Mouse (Mus musculus) lung, embryonic 15.5 days (tissue): ENCODE measurements around the gene Tube1. TPM values are rescaled to one million over a fixed set of nuclear protein-coding genes. Genes with fewer than 3 reads are reported as not detected.
"Not testable (repeated sequence)": the region's sequence is repeated elsewhere in the genome, so short reads cannot be mapped to it uniquely, and the experiment has no call there.

Experiments used
- ATAC-seq: fragments of 200-750 bp; cut with Nextera tagmentation; 2 replicates; pipeline ENCODE4 v1.8.0; 2017; ENCODE audit warnings: moderate number of reproducible peaks, borderline replicate concordance; ENCODE audit not compliant: low FRiP score, low TSS enrichment; ENCODE audit errors: extremely low read depth
- H3K27ac ChIP-seq: fragments of 300-500 bp; sonication (generic); 2 replicates; pipeline ENCODE4 v1.5.1; 2015; ENCODE audit warnings: moderate library complexity, mild to moderate bottlenecking, inconsistent platforms
- H3K27me3 ChIP-seq: fragments of 300-500 bp; sonication (generic); 2 replicates; pipeline ENCODE4 v1.6.1; 2015; ENCODE audit warnings: inconsistent platforms
- H3K36me3 ChIP-seq: fragments of 300-500 bp; sonication (generic); 2 replicates; pipeline ENCODE4 v1.6.1; 2015; ENCODE audit warnings: inconsistent platforms
- H3K4me1 ChIP-seq: fragments of 300-500 bp; sonication (generic); 2 replicates; pipeline ENCODE4 v1.6.1; 2015; ENCODE audit warnings: inconsistent platforms
- H3K4me2 ChIP-seq: fragments of 300-500 bp; sonication (generic); 2 replicates; pipeline ENCODE4 v1.6.1; 2015; ENCODE audit warnings: inconsistent platforms, mild to moderate bottlenecking, moderate library complexity
- H3K4me3 ChIP-seq: fragments of 300-500 bp; sonication (generic); 2 replicates; pipeline ENCODE4 v1.5.1; 2015; ENCODE audit warnings: mild to moderate bottlenecking, inconsistent platforms
- H3K9ac ChIP-seq: fragments of 300-500 bp; sonication (generic); 2 replicates; pipeline ENCODE4 v1.6.1; 2015; ENCODE audit warnings: inconsistent platforms
- H3K9me3 ChIP-seq: fragments of 300-500 bp; sonication (generic); 2 replicates; pipeline ENCODE4 v1.6.1; 2016; ENCODE audit warnings: inconsistent platforms
- WGBS: fragments of 180-500 bp; shearing (Covaris S2); methylation state at CpG from one replicate; pipeline ENCODE4 v1.1.7; 2015; 5-methylcytosine and 5-hydroxymethylcytosine counted together
- polyA plus RNA-seq: library from polyadenylated mRNA; unstranded; fragments of >200 nt; fragmentation: Nextera tagmentation; extraction: Ambion mirVana; gene quantifications from 2 replicates; pipeline ENCODE4 v1.2.1, GENCODE M21; 2015

The Tube1 gene
- polyA plus RNA-seq, 1 experiment from 2014 or later, result 18.8 TPM

DNA sequence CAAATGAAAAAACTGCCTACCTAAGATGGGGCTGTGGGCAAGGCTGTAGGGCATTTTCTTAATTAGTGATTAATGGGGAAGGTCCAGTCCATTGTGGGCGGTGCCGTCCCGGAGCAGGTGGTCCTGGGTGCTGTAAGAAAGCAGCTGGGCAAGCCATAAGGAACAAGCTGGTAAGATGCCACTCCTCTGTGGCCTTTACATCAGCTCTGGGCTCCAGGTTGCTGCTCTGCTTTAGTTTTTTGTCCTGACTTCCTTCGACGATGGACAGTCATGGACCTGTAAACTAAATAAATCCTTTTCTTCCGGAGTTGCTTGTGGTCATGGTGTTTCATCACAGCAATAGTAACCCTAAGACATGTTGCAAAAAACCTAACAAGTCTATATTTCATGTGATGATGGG is 36.9 kb downstream of the Tube1 start:
- no peaks in the 10 kb centered on the region for H3K27me3 ChIP-seq
- no peaks in the 10 kb centered on the region for H3K36me3 ChIP-seq
- H3K4me2 ChIP-seq, result peak overlapping the region; percentile 93
- 6% methylated on average over 6 of the region's 6 CpGs for WGBS
- H3K4me3 ChIP-seq, result no peak overlapping the region; the same call in 1 of the 2 replicates
- no peak overlapping the region for H3K9ac ChIP-seq
- no peaks in the 10 kb centered on the region for H3K9me3 ChIP-seq
- H3K4me1 ChIP-seq, result peaks cover 48% of the 10 kb centered on the region
- no peak overlapping the region for H3K27ac ChIP-seq
- no peak for ATAC-seq

DNA sequence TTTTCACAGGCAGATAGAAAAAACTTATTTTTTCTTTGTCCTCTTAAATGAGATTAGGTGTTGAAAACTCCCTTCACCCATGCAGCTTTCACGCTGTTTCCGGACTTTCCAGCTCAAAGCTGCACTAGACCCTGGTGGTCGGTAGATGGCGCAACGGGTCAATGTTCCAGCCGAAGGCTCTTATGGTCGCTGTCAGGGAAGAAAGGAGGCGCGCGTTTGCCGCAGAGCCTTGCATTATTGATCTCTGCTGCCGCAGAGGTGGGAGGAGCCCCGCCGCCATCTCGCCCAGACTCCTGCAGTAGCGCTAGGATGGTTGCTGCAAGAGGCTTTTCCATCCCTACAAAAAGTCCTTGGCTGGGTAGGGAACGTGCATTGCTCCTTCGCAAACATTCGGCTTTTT is 37.4 kb downstream of the Tube1 start:
- under 1% methylated on average over 19 of the region's 19 CpGs for WGBS

DNA sequence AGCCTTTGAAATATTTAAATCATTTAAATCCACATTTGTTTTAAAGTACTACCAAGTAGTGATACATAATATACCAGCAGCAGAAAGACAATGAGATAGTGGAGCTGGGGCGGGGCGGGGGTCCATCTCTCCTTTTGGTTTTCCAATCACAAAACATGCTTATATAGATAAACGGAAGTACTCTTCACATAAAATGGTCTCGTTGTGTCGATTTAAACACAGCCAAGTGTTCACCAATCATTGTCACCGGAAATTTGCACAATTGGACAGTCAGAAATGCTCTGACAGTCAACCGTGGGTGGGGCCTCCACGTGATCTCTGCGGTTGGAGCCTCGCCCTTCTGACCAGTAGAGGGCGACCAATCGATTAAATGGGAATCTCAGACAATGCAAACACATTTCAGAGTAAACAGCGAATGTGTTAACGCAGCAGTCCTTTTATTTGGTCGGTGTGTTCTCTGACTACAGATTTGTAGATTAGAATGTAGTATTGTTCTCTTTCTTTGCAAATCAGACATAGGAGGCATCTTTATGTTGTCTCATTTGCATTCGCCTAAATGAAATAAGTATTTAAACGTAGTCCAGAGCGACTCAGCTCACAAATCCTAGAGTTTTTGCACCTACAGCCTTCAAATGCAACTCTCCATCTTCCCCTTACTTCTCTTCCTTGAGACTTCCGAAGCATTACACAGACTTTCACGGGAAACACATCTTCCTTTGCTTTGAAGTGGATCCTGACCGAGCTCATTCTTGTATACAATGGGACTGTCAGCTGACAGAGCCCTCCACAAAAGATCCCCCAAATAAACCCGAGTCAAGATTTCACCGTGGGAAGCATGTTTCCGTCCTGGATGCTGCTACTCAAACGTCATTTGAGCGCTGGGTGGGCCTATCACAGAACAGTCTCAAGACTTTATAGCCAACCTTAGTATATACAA is 38.1 kb downstream of the Tube1 start:
- peak overlapping the region; percentile 93 for H3K27ac ChIP-seq
- no peaks in the 10 kb centered on the region for H3K9me3 ChIP-seq
- H3K4me2 ChIP-seq, result peak overlapping the region; percentile 93
- H3K9ac ChIP-seq, result peak overlapping the region; percentile 35; the same call in 1 of the 2 replicates
- peaks cover 39% of the 10 kb centered on the region for H3K4me1 ChIP-seq
- H3K27me3 ChIP-seq, result no peaks in the 10 kb centered on the region
- H3K4me3 ChIP-seq, result peak overlapping the region; percentile 51
- ATAC-seq, result peak; percentile 75
- WGBS, result 11% methylated on average over 26 of the region's 26 CpGs
- H3K36me3 ChIP-seq, result no peaks in the 10 kb centered on the region

More for the DNA sequence above, 37.4 kb downstream of the Tube1 start:
- peak overlapping the region; percentile 93 for H3K27ac ChIP-seq
- H3K27me3 ChIP-seq, result no peaks in the 10 kb centered on the region
- no peaks in the 10 kb centered on the region for H3K9me3 ChIP-seq
- H3K4me2 ChIP-seq, result peak overlapping the region; percentile 93
- H3K36me3 ChIP-seq, result no peaks in the 10 kb centered on the region
- H3K9ac ChIP-seq, result peak overlapping the region; percentile 35; the same call in 1 of the 2 replicates
- H3K4me1 ChIP-seq, result peaks cover 45% of the 10 kb centered on the region
- ATAC-seq, result peak; percentile 90
- H3K4me3 ChIP-seq, result peak overlapping the region; percentile 51

DNA sequence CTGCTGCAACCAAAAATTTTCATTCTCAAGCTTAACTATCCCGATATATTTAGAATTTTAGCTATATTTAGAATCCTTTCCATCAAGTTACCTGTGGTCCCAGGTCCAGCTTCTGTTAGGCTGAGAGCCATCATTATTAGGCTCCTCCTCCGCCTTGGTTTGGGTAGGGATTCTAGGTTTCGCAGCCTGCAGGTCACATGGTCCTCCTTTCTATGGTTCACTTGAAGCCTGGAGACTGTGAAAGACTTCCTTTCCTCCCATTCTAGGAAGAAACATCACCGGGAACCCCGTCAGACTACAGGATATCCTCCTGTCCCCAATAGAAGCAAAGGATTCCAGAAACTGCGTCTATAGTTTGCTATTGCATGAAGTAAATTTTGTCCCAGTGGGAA is 38.8 kb downstream of the Tube1 start:
- Histone ChIP-seq H3K27me3 (no peaks in the 10 kb centered on the region), H3K27ac (peak overlapping the region; percentile 93), H3K4me3 (peak overlapping the region; percentile 51), H3K4me1 (peaks cover 39% of the 10 kb centered on the region), H3K9ac (no peak overlapping the region), H3K36me3 (no peaks in the 10 kb centered on the region), H3K4me2 (peak overlapping the region; percentile 93), H3K9me3 (no peaks in the 10 kb centered on the region)
- WGBS, result 62% methylated on average over 6 of the region's 6 CpGs
- ATAC-seq, result no peak

DNA sequence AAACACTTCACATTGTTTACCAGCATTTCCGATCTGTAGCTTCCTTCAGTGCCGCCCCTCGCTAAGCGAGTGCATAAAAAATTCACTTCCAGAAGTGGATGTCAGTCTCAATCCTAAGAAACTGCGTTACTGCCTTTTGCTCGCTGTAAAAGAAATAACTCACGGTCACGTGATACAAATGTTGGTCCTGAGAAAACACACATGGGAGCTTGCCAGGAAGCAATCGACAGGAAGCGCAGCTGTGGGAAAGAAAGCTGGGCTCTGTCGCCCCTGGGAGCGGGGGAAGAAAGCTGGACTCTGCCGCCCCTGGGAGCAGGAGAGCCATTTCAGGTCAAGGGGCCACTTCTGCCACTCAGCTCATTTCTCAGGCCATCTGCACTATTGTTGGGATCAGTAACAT is 39.3 kb downstream of the Tube1 start:
- Histone ChIP-seq H3K4me2 (peak overlapping the region; percentile 93), H3K4me1 (peaks cover 39% of the 10 kb centered on the region), H3K9me3 (no peaks in the 10 kb centered on the region), H3K27ac (peak overlapping the region; percentile 93), H3K4me3 (peak overlapping the region; percentile 12), H3K36me3 (no peaks in the 10 kb centered on the region), H3K27me3 (no peaks in the 10 kb centered on the region), H3K9ac (no peak overlapping the region)
- ATAC-seq, result peak; percentile 31; the same call in 1 of the 2 replicates
- 10% methylated on average over 13 of the region's 13 CpGs for WGBS

DNA sequence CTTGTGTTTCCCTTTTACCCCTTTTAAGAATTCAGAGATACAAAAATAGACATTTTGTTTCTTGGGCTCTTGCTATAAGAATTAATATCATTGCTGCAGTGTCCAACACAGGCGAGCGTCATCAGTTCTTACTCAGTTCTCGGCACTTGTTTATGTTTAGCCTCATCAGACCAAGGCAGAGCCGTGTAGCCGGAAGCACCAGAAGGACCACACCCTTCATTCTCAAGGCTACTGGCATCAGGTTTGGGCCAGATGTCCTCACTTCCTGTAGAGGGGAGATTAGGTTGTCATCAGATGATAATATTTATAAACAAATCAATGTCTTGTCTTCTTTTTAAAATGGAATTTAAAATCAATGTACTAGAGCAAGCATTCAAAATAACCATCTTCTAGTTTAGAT is 43.2 kb downstream of the Tube1 start:
- H3K4me1 ChIP-seq, result peaks cover 26% of the 10 kb centered on the region
- no peak overlapping the region for H3K27ac ChIP-seq
- no peaks in the 10 kb centered on the region for H3K9me3 ChIP-seq
- H3K36me3 ChIP-seq, result no peaks in the 10 kb centered on the region
- H3K9ac ChIP-seq, result no peak overlapping the region
- no peaks in the 10 kb centered on the region for H3K27me3 ChIP-seq
- no peak overlapping the region for H3K4me3 ChIP-seq
- 39% methylated on average over 5 of the region's 5 CpGs for WGBS
- ATAC-seq, result no peak
- no peak overlapping the region for H3K4me2 ChIP-seq

DNA sequence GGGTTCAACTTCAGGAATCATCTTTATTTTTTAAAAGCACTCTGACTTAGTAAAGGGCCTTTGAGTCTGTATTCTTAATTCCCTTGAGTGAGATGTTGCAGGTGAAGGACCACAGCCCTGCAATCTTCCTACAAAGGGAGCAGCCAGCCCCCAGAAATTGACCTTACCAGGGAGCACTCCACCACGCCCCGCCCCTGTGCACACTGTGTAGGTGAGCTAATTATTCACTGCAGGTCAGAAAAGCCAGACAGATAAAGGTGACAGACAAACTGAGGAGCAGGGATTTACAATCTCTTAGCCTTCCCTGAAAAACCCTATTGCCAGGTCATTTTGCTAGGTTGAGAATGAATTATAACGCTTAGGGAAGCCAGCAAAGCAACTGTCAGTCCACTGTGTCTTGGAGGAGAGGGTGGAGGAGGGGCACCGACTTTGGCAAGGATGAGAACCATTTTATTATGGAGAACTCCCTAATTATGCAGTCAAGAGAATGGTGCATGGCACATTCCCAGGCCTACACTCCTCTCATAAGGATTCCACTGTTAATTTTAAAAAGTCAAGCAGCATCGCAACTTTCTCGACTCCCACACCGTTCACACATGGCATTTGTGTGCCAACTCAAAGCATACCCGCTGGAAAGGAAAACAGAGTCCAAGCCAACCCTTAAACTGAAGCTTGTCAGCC is 51.2 kb downstream of the Tube1 start:
- peaks cover 14% of the 10 kb centered on the region; the same call in 1 of the 2 replicates for H3K4me1 ChIP-seq
- no peaks in the 10 kb centered on the region for H3K36me3 ChIP-seq
- H3K27me3 ChIP-seq, result no peaks in the 10 kb centered on the region
- WGBS, result 54% methylated on average over 8 of the region's 8 CpGs
- peak; percentile 47; the same call in 1 of the 2 replicates for ATAC-seq
- H3K9me3 ChIP-seq, result no peaks in the 10 kb centered on the region
- no peak overlapping the region for H3K9ac ChIP-seq
- no peak overlapping the region for H3K4me3 ChIP-seq
- peak overlapping the region; percentile 77 for H3K27ac ChIP-seq
- H3K4me2 ChIP-seq, result no peak overlapping the region

DNA sequence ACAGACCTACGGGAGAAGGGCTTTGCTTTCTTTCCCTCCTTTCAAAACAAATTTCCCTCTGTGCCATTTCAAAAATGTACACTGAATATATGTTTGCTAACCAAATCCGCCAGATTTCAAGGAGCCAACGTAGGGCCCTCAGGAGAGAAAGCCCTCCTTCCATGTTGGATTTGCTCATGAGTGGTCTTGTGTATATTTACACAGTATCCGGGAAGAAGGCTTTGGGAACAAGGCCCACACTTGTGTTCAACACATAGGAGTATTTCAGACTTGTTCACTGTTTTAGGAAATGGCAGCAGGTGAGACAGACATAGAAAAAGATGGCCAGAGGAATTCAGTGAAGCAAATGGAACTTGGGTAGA is 51.8 kb downstream of the Tube1 start:
- WGBS, result 58% methylated on average over 4 of the region's 4 CpGs
- H3K27ac ChIP-seq, result peak overlapping the region; percentile 77
- peak; percentile 78; the same call in 1 of the 2 replicates for ATAC-seq

DNA sequence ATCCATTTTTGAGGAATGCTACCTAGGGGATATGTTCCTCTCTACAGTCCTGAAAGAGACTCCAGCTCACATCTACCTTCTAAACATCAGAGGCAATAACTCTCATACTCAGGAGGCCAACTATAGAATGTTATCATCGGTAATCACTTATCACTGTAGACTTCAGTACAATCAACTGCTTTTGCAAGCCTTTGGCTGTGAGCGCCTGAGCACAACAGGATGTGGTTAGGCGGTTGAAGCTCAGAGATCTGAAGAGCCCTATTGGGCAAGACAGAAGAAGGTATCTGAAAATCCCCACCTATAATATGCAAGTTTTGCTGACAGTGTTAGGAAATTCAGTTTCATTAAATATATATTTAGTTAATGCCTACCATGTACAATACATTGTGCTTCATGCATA is 58.9 kb downstream of the Tube1 start:
- Histone ChIP-seq H3K27ac (no peak overlapping the region), H3K4me2 (no peak overlapping the region), H3K4me3 (no peak overlapping the region), H3K9me3 (no peaks in the 10 kb centered on the region), H3K4me1 (no peaks in the 10 kb centered on the region), H3K36me3 (no peaks in the 10 kb centered on the region), H3K27me3 (no peaks in the 10 kb centered on the region), H3K9ac (no peak overlapping the region)
- WGBS, result 84% methylated on average over 3 of the region's 3 CpGs
- ATAC-seq, result no peak

More for the DNA sequence above, 51.8 kb downstream of the Tube1 start:
- H3K9me3 ChIP-seq, result no peaks in the 10 kb centered on the region
- no peaks in the 10 kb centered on the region for H3K36me3 ChIP-seq
- H3K4me2 ChIP-seq, result no peak overlapping the region
- H3K9ac ChIP-seq, result no peak overlapping the region
- H3K27me3 ChIP-seq, result no peaks in the 10 kb centered on the region
- peaks cover 14% of the 10 kb centered on the region; the same call in 1 of the 2 replicates for H3K4me1 ChIP-seq
- no peak overlapping the region for H3K4me3 ChIP-seq

DNA sequence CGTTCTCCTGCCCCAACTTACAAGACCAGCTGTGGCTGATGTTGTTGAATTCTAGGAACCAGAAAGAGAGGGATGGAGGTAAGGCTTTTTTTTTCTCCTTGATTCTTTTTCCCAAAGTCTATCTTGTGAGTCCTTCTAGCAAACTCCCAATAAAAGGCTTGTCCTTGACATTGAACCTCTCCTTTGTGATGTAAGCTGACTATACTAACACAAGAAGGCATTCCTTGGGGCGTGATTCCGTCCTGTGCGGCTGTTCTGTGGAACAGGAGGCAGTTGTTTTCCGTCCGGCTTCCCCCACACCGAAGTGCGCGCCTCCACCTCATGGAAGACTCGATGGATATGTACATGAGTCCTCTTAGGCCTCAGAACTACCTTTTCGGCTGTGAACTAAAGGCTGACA is 64.4 kb downstream of the Tube1 start:
- not testable (repeated sequence) for H3K4me3 ChIP-seq, H3K36me3 ChIP-seq, ATAC-seq, H3K4me2 ChIP-seq, H3K27ac ChIP-seq, H3K4me1 ChIP-seq, H3K9me3 ChIP-seq, H3K9ac ChIP-seq, H3K27me3 ChIP-seq
- WGBS, result 89% methylated on average over 11 of the region's 11 CpGs
